Mouse (Mus musculus) brown adipose tissue, adult 24 weeks (tissue): ENCODE results near the gene Cblb. TPM values are rescaled to one million over a fixed set of nuclear protein-coding genes. Genes with fewer than 3 reads are reported as not detected.
A peak's percentile ranks its signal among the peaks of the same experiment; 100 is the strongest.

Experiments used
- H3K27ac ChIP-seq: fragments of 200-500 bp; replicated peaks from 2 replicates; pipeline ENCODE4 v1.5.1; 2012; ENCODE audit warnings: low read depth, mild to moderate bottlenecking, low read length
- H3K4me1 ChIP-seq: fragments of 200-500 bp; 2 replicates; pipeline ENCODE4 v1.6.1; 2012; ENCODE audit warnings: low read length, mixed read lengths; ENCODE audit not compliant: control insufficient read depth, insufficient read depth, insufficient read length
- H3K4me3 ChIP-seq: fragments of 200-500 bp; 2 replicates; pipeline ENCODE4 v1.5.1; 2012; ENCODE audit warnings: low read depth, mild to moderate bottlenecking, low read length, moderate library complexity; ENCODE audit not compliant: insufficient read depth
- polyA plus RNA-seq: library from polyadenylated mRNA; stranded (reverse); fragments of >200 nt; gene quantifications from 2 replicates; pipeline ENCODE4 v1.2.4, GENCODE M21; 2012; ENCODE audit not compliant: missing spikeins, insufficient read depth, insufficient read length

Cblb gene
- polyA plus RNA-seq, 1 experiment, result 8.0 TPM

DNA sequence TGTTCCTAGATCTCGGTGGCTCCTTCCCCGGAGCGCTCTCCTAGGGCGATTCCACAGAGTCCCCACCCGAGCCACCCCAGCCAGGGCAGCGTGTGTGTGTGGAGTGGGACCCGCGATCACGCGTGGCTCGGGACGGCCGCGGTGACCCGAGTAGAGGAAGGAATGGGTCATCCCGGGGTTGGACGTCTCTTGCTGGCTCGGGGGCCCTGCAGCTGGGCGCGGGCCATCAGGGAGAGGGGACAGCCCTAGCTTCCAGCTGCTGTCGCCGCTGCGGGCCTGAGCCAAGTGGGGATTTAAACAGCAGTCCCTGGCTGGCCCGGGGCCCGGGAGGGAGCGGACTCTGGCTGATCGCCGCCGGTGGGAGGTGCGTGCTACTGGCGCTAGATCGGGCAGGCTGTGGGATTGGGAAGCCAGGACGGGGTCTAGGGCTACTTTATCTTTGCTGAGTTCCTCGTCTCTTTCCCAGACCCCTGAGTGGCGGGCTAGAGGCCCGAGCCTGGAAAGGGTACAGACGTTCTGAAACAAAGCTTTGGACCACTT lies 757 bp downstream of the Cblb start:
- peaks cover 16% of the 10 kb centered on the region; the same call in 1 of the 2 replicates for H3K4me1 ChIP-seq
- peak overlapping the region; percentile 84 for H3K27ac ChIP-seq
- H3K4me3 ChIP-seq, result peak overlapping the region; percentile 73

DNA sequence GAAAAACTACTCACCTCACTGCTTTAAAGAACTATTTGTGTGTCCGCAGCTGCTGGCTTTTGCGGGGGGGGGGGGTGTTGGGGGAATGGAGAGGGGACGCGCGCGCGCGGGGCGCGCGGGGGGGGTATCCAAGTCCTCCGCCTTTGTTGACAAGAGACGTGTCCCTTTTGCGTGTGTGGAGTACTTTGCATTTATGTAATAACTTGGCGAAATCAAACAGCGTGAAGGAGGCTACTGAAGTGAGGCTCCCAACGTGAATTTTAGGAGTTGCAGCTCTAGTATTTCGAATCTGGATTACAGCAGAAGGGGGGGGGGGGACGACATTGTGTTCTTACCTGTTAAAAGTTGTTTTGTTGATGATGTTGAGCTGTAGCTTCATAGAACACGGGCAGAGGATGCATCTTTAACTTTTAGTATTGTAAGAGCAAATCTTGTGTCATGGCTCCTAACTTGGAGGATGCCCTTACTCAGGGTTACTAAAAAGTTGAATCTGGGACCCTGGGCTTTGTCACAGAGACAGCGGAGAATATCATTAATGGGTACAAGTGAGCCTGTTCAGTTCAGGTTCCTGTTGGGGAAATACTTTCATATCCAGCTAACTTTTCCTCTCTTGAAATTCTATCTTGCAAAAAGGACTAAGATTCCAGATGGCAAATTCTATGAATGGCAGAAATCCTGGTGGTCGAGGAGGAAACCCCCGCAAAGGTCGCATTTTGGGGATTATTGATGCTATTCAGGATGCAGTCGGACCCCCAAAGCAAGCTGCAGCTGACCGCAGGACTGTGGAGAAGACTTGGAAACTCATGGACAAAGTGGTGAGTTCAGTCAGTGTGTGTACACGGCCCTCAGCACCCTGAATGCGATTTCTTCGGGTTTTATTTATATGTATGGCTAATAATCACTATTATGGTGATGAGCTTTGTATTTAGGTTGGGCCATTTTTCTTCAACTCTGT lies 1.6 kb downstream of the Cblb start:
- Histone ChIP-seq H3K4me3 (peak overlapping the region; percentile 73), H3K27ac (peak overlapping the region; percentile 84), H3K4me1 (peaks cover 16% of the 10 kb centered on the region; the same call in 1 of the 2 replicates)

DNA sequence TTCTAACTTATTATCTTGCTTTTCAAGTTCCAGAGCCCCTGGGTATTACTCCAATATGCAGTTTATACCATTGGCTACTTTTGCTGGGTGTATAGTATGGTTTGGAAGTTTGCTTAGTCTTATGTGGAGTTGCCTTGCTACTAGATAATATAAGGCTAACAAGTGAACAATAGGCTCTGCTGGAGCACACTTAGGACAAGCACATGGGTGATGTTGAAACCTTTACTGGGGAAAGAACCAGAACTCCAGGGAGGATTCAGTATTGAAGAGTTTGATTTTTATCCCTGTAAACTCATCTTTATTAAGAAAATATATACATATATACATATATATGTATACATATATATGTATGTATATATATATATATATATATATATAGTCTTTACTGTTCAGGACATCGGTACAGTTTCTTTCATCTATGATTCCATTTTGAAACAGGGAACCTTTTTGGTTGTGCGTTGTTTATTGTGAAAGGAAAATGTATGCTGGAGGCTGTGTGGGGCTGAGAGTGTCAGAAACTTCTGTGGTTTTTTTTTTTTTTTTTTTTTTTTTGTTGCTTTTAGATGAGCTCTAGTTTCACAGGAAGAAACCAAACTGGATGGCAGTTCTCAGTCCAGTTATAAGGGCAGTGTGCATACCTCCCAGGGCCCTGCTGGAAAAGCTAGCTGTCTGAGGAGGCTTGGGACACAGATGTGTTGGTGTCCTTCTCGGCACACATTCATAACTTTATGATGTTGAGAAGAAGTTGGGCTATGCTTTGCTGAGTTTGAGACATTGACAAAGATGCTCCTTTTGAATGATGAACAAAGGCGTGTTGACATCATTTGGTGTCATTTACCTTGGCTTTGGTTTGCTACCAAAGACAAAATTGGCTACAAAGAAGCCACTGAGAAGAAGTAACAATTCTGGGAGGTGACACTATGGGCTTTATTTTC lies 2.6 kb downstream of the Cblb start:
- Histone ChIP-seq H3K4me3 (no peak overlapping the region), H3K27ac (peak overlapping the region; percentile 29)

DNA sequence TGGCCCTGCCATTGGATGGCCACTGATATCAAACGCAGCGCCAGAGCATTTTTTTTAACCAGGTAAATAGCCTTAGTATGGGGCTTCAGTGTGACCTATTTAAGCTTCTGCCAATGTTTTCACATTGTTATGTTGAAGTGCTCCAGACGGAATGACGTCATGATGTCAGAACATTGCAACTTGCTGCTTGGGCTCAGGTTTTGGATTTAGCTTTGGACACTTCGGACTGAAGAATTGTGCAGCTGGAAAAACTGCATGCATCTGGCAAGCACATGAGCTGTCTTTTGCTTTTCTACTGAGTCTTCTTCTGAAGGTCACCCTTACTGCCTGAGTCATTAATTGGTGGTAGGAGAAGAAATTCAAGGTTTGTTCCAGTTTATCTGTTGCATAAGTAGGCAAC lies 3.3 kb downstream of the Cblb start:
- Histone ChIP-seq H3K4me3 (no peak overlapping the region), H3K4me1 (peaks cover 17% of the 10 kb centered on the region), H3K27ac (no peak overlapping the region; the same call in 1 of the 2 replicates)

More for the DNA sequence above, 2.6 kb downstream of the Cblb start:
- peaks cover 17% of the 10 kb centered on the region for H3K4me1 ChIP-seq

GRCm38 (mm10) chr16:52036295-52036694 lies 5.3 kb downstream of the Cblb start:
- Histone ChIP-seq H3K27ac (0 out of 2 replicates have a peak overlapping the region, but pooled peaks have one; percentile 4), H3K4me1 (peaks cover 20% of the 10 kb centered on the region), H3K4me3 (no peak overlapping the region)

GRCm38 (mm10) chr16:52038283-52038682 lies 7.3 kb downstream of the Cblb start:
- peaks cover 22% of the 10 kb centered on the region for H3K4me1 ChIP-seq
- no peak overlapping the region for H3K27ac ChIP-seq
- H3K4me3 ChIP-seq, result no peak overlapping the region

- Histone ChIP-seq H3K27ac (no peak overlapping the region), H3K4me3 (no peak overlapping the region), H3K4me1 (peaks cover 23% of the 10 kb centered on the region)
Measured at GRCm38 (mm10) chr16:52038821-52039220, 7.8 kb downstream of the Cblb start.

GRCm38 (mm10) chr16:52040937-52041336 lies 9.9 kb downstream of the Cblb start:
- Histone ChIP-seq H3K27ac (no peak overlapping the region), H3K4me3 (no peak overlapping the region), H3K4me1 (peaks cover 23% of the 10 kb centered on the region)

GRCm38 (mm10) chr16:52042667-52043379 lies 11.8 kb downstream of the Cblb start:
- H3K27ac ChIP-seq, result no peak overlapping the region
- peaks cover 18% of the 10 kb centered on the region for H3K4me1 ChIP-seq
- no peak overlapping the region for H3K4me3 ChIP-seq

GRCm38 (mm10) chr16:52043380-52044117 lies 12.5 kb downstream of the Cblb start:
- Histone ChIP-seq H3K4me3 (no peak overlapping the region), H3K27ac (peak overlapping the region; percentile 26; the same call in 1 of the 2 replicates), H3K4me1 (peaks cover 13% of the 10 kb centered on the region)

DNA sequence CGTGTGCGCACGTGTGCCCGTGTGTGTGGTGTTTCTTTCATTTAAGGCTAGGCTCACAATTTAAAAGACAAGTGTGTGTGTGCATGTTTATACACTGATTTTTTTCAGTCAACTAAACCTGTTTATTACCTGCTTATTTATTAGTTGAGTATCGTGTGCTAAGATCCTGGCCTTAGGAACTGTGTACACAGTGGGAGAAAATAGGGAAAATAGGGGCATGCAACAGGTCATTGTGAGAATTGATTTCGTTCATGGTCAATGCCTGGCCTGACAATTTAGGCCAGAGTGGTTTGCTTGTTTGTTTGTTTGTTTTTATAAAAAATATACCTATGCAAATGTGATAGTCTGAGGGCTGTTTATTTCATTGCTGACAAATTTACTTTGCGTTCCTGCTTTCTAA lies 13.5 kb downstream of the Cblb start:
- no peak overlapping the region for H3K27ac ChIP-seq
- peaks cover 17% of the 10 kb centered on the region for H3K4me1 ChIP-seq
- no peak overlapping the region for H3K4me3 ChIP-seq

DNA sequence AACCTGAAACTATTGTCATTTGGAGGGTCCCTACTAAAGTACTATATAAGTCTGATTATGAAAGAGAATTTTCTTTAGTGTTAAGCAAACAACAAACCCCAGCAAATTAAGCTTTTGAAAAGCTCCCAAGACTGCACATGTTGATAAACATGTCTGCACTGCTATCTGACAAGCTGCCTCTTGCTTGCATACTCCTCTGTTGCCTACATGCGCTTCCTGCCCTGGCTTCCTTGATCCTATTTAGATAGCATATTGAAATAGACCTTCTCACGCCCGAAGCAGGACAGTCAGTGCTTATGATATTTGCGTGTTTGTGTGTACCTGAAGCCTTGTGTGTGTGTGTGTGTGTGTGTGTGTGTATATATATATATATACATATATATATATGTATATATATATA lies 14.0 kb downstream of the Cblb start:
- Histone ChIP-seq H3K4me1 (peaks cover 17% of the 10 kb centered on the region), H3K27ac (no peak overlapping the region), H3K4me3 (no peak overlapping the region)

- Histone ChIP-seq H3K4me1 (peaks cover 17% of the 10 kb centered on the region), H3K4me3 (no peak overlapping the region), H3K27ac (no peak overlapping the region)
Measured at GRCm38 (mm10) chr16:52046464-52046863, 15.4 kb downstream of the Cblb start.

DNA sequence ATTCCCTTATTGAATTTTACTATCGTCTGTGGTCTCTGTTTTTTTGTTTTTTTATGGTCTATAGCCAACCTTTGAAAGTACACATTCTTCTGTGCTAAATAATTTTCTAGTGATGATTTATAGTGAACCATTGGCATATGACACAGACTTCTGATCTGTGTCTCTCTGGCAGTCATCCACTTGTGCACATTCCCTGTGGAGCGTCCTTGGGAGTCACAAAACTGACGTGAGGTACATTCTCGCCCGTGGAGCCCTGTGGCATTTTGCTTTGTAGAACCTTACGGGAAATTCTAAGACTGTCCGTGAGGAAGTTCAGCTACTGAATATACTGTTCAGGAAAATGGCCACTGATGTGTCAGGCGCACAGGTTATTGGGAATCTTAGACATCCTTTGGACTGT lies 20.1 kb downstream of the Cblb start:
- Histone ChIP-seq H3K4me3 (no peak overlapping the region), H3K27ac (no peak overlapping the region), H3K4me1 (peaks cover 13% of the 10 kb centered on the region)
